Mouse (Mus musculus) liver, postnatal 0 days (tissue): ENCODE measurements around the gene Iqcf1. TPM values are rescaled to one million over a fixed set of nuclear protein-coding genes. Genes with fewer than 3 reads are reported as not detected.

Source experiments
- ATAC-seq: fragments of 200-750 bp; cut with Nextera tagmentation; 2 replicates; pipeline ENCODE4 v1.8.0; 2017; ENCODE audit warnings: mild to moderate bottlenecking, moderate library complexity
- DNase-seq: peaks from one replicate; pipeline ENCODE4 v3.0.0-alpha.2; 2016
- H3K27ac ChIP-seq: fragments of 300-500 bp; sonication (generic); 2 replicates; pipeline ENCODE4 v1.5.1; 2014; ENCODE audit warnings: antibody characterized with exemption, moderate library complexity, mild to moderate bottlenecking, low read depth
- H3K27me3 ChIP-seq: fragments of 300-500 bp; sonication (generic); 2 replicates; pipeline ENCODE4 v1.6.1; 2014; ENCODE audit warnings: low read length, control low read depth, mixed read lengths; ENCODE audit not compliant: insufficient read depth
- H3K36me3 ChIP-seq: fragments of 300-500 bp; sonication (generic); replicated peaks from 2 replicates; pipeline ENCODE4 v1.6.1; 2014; ENCODE audit warnings: mild to moderate bottlenecking, control low read depth, low read length, moderate library complexity, mixed read lengths; ENCODE audit not compliant: insufficient read depth
- H3K4me1 ChIP-seq: fragments of 300-500 bp; sonication (generic); 2 replicates; pipeline ENCODE4 v1.6.1; 2014; ENCODE audit warnings: antibody characterized with exemption, mild to moderate bottlenecking, control low read depth; ENCODE audit not compliant: insufficient read depth
- H3K4me2 ChIP-seq: fragments of 300-500 bp; sonication (generic); 2 replicates; pipeline ENCODE4 v1.6.1; 2014; ENCODE audit warnings: low read depth, mild to moderate bottlenecking, low read length, moderate library complexity, mixed read lengths
- H3K4me3 ChIP-seq: fragments of 300-500 bp; sonication (generic); 2 replicates; pipeline ENCODE4 v1.5.1; 2014; ENCODE audit warnings: low read depth, low read length
- H3K9ac ChIP-seq: fragments of 300-500 bp; sonication (generic); replicated peaks from 2 replicates; pipeline ENCODE4 v1.6.1; 2014; ENCODE audit warnings: mild to moderate bottlenecking, moderate library complexity
- H3K9me3 ChIP-seq: fragments of 300-500 bp; sonication (generic); 2 replicates; pipeline ENCODE4 v1.6.1; 2016; ENCODE audit warnings: mild to moderate bottlenecking, control low read depth, low read length, mixed read lengths
- CTCF ChIP-seq: sonication (generic); IDR thresholded peaks from 2 replicates; pipeline ENCODE4 v1.5.1; 2016; ENCODE audit warnings: antibody characterized with exemption, low read depth
- EP300 ChIP-seq: IDR thresholded peaks from 2 replicates; pipeline ENCODE4 v1.6.1; 2016; ENCODE audit warnings: antibody characterized with exemption, low read depth, mild to moderate bottlenecking
- WGBS: fragments of 180-500 bp; shearing (Covaris S2); extraction: QIAGEN DNeasy Blood & Tissue Kit; methylation state at CpG from one replicate; pipeline ENCODE4 v1.1.7; 2014; ENCODE audit not compliant: insufficient replicate concordance; 5-methylcytosine and 5-hydroxymethylcytosine counted together
- polyA plus RNA-seq: library from polyadenylated mRNA; unstranded; fragments of >200 nt; fragmentation: Nextera tagmentation; extraction: Ambion mirVana; gene quantifications from 2 replicates; pipeline ENCODE4 v1.2.1, GENCODE M21; 2015

The Iqcf1 gene
- polyA plus RNA-seq, 1 experiment from 2014 or later: not detected

- H3K4me2 ChIP-seq: peak overlapping the region; percentile 98
- H3K27ac ChIP-seq: peak overlapping the region; percentile 65
- DNase-seq: no peak
- peak overlapping the region; percentile 68 for H3K9ac ChIP-seq
- H3K4me3 ChIP-seq: peak overlapping the region; percentile 61
- peaks cover 16% of the 10 kb centered on the region for H3K36me3 ChIP-seq
- no peak for TF ChIP-seq CTCF
- 2% methylated on average over 16 of the region's 16 CpGs for WGBS
- no peak for ATAC-seq
- H3K4me1 ChIP-seq: peaks cover 20% of the 10 kb centered on the region
- H3K9me3 ChIP-seq: no peaks in the 10 kb centered on the region
- H3K27me3 ChIP-seq: no peaks in the 10 kb centered on the region
Observed at GRCm38 (mm10) chr9:106477649-106478048, 22.1 kb upstream of the Iqcf1 start.

- H3K27ac ChIP-seq: no peak overlapping the region
- peaks cover 20% of the 10 kb centered on the region for H3K4me1 ChIP-seq
- H3K4me3 ChIP-seq: peak overlapping the region; percentile 61
- no peak for ATAC-seq
- peak overlapping the region; percentile 98 for H3K4me2 ChIP-seq
- WGBS: 71% methylated on average over 9 of the region's 9 CpGs
- H3K27me3 ChIP-seq: no peaks in the 10 kb centered on the region
- H3K36me3 ChIP-seq: peaks cover 20% of the 10 kb centered on the region
- peak overlapping the region; percentile 68 for H3K9ac ChIP-seq
- DNase-seq: no peak
- H3K9me3 ChIP-seq: no peaks in the 10 kb centered on the region
- no peak for TF ChIP-seq EP300
- no peak for TF ChIP-seq CTCF
Observed at GRCm38 (mm10) chr9:106478101-106478500, 21.7 kb upstream of the Iqcf1 start.

GRCm38 (mm10) chr9:106480541-106480940 lies 19.2 kb upstream of the Iqcf1 start:
- H3K4me3 ChIP-seq: no peak overlapping the region
- peaks cover 20% of the 10 kb centered on the region for H3K4me1 ChIP-seq
- H3K36me3 ChIP-seq: peaks cover 40% of the 10 kb centered on the region
- no peak overlapping the region for H3K9ac ChIP-seq
- no peaks in the 10 kb centered on the region for H3K9me3 ChIP-seq
- ATAC-seq (no peak), DNase-seq (no peak)
- 84% methylated on average over 7 of the region's 7 CpGs for WGBS
- H3K4me2 ChIP-seq: no peak overlapping the region
- no peak overlapping the region for H3K27ac ChIP-seq
- no peaks in the 10 kb centered on the region for H3K27me3 ChIP-seq
- TF ChIP-seq EP300: no peak
- no peak for TF ChIP-seq CTCF

GRCm38 (mm10) chr9:106481075-106481474 lies 18.7 kb upstream of the Iqcf1 start:
- H3K4me1 ChIP-seq: peaks cover 16% of the 10 kb centered on the region
- ATAC-seq: no peak
- H3K27me3 ChIP-seq: no peaks in the 10 kb centered on the region
- H3K27ac ChIP-seq: no peak overlapping the region
- no peaks in the 10 kb centered on the region for H3K9me3 ChIP-seq
- H3K36me3 ChIP-seq: peaks cover 42% of the 10 kb centered on the region
- WGBS: 69% methylated on average over 15 of the region's 15 CpGs
- no peak for DNase-seq
- TF ChIP-seq EP300: no peak
- TF ChIP-seq CTCF: no peak
- no peak overlapping the region for H3K4me3 ChIP-seq
- H3K9ac ChIP-seq: no peak overlapping the region
- no peak overlapping the region for H3K4me2 ChIP-seq

GRCm38 (mm10) chr9:106481676-106482075 lies 18.1 kb upstream of the Iqcf1 start:
- Histone ChIP-seq H3K4me2 (no peak overlapping the region), H3K27ac (no peak overlapping the region), H3K27me3 (no peaks in the 10 kb centered on the region), H3K4me1 (peaks cover 12% of the 10 kb centered on the region), H3K4me3 (no peak overlapping the region), H3K9me3 (no peaks in the 10 kb centered on the region), H3K36me3 (peaks cover 42% of the 10 kb centered on the region), H3K9ac (no peak overlapping the region)
- no peak for TF ChIP-seq EP300
- TF ChIP-seq CTCF: no peak
- WGBS: 89% methylated on average over 13 of the region's 13 CpGs
- ATAC-seq: no peak
- DNase-seq: no peak

- Histone ChIP-seq H3K27me3 (no peaks in the 10 kb centered on the region), H3K27ac (no peak overlapping the region), H3K4me1 (peaks cover 7% of the 10 kb centered on the region), H3K9me3 (no peaks in the 10 kb centered on the region), H3K36me3 (peaks cover 42% of the 10 kb centered on the region), H3K9ac (no peak overlapping the region), H3K4me2 (no peak overlapping the region), H3K4me3 (no peak overlapping the region)
- TF ChIP-seq EP300 (no peak), CTCF (no peak)
- no peak for DNase-seq
- 80% methylated on average over 17 of the region's 17 CpGs for WGBS
- ATAC-seq: no peak
Observed at GRCm38 (mm10) chr9:106482578-106483115, 17.1 kb upstream of the Iqcf1 start.

- no peak overlapping the region for H3K9ac ChIP-seq
- DNase-seq (no peak), ATAC-seq (no peak)
- peaks cover 2% of the 10 kb centered on the region for H3K4me1 ChIP-seq
- no peak overlapping the region for H3K27ac ChIP-seq
- H3K36me3 ChIP-seq: peaks cover 42% of the 10 kb centered on the region
- no peak overlapping the region for H3K4me3 ChIP-seq
- H3K9me3 ChIP-seq: no peaks in the 10 kb centered on the region
- H3K27me3 ChIP-seq: no peaks in the 10 kb centered on the region
- no peak overlapping the region for H3K4me2 ChIP-seq
- WGBS: 92% methylated on average over 10 of the region's 10 CpGs
- TF ChIP-seq EP300: no peak
- TF ChIP-seq CTCF: no peak
Observed at GRCm38 (mm10) chr9:106483136-106483535, 16.6 kb upstream of the Iqcf1 start.
